Mouse (Mus musculus) heart, postnatal 0 days (tissue): ENCODE results near the gene Golim4.

Source experiments
- CTCF ChIP-seq: IDR thresholded peaks from 2 replicates; pipeline ENCODE4 v1.5.1; 2016; ENCODE audit warnings: antibody characterized with exemption, control low read depth, low read depth
- EP300 ChIP-seq: IDR thresholded peaks from 2 replicates; pipeline ENCODE4 v1.6.1; 2016; ENCODE audit warnings: antibody characterized with exemption, low read depth

- TF ChIP-seq EP300: no peak
- no peak for TF ChIP-seq CTCF
These were observed 46.0 kb downstream of the Golim4 start for GRCm38 (mm10) chr3:75910768-75911167.
